Mouse (Mus musculus) WW6 (cell line): ENCODE data around the gene Txnrd2.

Experiments
- DNase-seq: peaks from one replicate; pipeline ENCODE4 v3.0.0-alpha.2; 2013; ENCODE audit warnings: low read depth, low spot score

The Txnrd2 gene

GRCm38 (mm10) chr16:18451486-18452181 lies 25.4 kb downstream of the Txnrd2 start:
- no peak for DNase-seq

- DNase-seq, result no peak
These were observed 26.2 kb downstream of the Txnrd2 start for GRCm38 (mm10) chr16:18452361-18452862.

DNA sequence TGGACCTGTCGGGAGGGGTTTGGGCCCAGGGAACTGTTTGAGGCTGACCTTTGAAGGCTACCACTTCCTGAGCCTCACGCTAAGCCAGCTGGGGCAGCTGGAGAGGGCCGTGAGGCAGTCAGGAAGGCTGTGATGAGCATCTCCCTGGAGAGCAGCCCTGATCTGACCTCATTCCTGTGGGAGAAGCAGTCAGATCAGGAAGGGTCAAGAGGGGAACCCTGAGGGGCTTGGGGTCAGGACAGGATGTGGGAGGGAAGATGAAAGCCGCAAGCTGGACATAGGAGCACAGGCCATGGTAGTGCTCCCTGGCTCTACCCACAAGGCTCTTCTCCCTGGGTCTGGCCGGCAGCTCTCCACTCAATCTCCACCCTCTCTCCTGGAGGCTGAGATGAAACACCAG lies 27.7 kb downstream of the Txnrd2 start:
- no peak for DNase-seq

DNA sequence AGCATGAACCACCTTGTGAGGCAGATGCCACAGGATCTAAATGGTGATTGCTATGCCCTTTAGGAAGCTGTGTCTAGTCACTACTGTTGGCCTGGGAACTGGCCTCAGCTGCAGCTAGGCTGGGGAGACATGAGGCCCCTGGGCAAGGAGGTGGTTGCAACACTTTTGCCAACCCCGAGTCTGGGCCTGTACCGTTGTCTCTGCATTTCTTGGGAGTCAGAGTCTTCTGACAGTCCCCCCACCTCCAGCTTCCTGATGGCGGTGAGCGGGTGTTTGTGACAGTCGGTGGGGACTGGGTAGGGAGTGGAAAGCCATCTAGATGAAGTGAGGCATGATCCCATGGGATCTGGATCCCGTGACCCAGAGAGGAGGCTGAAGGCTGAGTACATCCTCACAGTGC lies 29.2 kb downstream of the Txnrd2 start:
- DNase-seq, result no peak

GRCm38 (mm10) chr16:18458661-18459060 lies 32.5 kb downstream of the Txnrd2 start:
- DNase-seq, result no peak

- DNase-seq, result no peak
These were observed 33.3 kb downstream of the Txnrd2 start for GRCm38 (mm10) chr16:18459335-18459954.

DNA sequence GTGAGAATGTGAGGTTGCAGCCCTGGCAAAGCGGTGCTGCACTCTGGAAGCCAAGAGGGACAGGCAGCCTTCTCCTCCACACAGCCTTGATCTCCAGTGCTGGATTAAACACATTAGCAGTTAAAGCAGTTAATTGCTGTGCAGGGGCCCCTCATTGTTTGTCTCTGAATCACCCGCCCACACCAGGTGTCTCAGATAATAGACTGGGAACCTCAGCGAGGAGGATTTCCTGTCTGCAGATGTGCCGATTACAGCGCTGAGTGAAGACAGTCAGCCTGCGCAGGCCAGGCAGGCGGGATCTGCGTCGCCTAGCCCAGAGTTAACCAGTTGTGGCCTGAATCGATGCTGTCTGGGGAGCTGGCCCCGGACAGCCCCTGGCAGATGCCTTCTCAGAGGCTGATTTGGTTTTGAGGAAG lies 33.8 kb downstream of the Txnrd2 start:
- DNase-seq, result peak; percentile 78

DNA sequence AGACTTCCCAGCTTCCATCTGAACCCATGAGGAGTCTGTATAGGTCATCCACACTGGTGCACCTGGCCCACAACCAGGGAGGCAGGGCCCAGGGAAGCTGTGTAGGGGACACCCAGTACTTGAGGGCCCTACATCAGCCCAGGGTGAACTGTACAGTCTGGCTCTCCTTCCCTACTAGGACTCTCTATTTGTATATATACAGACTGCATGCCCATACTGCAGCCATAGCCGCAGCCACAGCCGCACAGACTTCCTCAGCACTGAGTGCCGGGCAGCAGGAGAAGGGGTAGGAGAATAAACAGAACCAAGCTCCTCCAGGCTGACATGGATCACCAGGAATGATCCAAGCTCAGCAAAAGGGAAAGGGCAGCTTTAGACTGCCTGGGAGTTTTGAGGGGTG lies 34.6 kb downstream of the Txnrd2 start:
- DNase-seq, result no peak

DNA sequence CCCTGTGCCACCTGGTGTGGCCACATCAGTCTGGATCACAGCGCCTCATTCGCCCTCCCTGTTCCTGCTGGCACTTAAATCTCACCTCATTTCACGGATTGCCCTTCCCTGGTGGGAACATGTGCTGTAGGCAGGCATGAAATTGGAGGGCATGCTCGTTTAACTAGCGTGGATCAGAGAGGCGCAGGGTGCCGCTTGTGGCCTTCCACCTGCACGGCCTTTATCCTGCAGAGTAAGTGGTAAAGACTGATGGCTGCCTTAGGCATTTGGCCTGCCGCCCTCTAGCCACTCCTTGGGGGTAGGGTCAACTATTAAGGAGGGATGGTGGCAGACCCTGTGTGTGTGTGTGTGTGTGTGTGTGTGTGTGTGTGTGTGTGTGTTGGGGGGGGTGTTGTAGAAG lies 35.8 kb downstream of the Txnrd2 start:
- no peak for DNase-seq

DNA sequence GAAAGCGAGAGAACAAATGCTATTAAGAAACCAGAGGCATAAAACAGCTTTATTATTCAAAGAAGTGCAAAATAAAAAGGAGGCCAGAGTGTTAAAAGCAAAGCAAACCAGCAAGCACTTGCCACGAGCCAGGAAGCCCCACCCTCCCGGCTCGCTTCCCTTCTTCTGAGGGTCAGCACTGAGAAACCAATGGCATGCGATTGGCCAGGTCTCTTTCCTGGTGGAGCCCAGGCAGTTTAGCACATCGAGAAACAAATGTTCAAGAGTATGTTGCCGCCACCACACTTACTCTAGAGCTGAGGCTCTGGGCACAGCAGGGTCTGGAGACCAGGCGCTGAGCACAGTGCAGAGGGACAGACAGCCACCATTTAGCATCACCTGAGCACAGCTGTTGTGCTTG lies 36.4 kb downstream of the Txnrd2 start:
- no peak for DNase-seq

DNA sequence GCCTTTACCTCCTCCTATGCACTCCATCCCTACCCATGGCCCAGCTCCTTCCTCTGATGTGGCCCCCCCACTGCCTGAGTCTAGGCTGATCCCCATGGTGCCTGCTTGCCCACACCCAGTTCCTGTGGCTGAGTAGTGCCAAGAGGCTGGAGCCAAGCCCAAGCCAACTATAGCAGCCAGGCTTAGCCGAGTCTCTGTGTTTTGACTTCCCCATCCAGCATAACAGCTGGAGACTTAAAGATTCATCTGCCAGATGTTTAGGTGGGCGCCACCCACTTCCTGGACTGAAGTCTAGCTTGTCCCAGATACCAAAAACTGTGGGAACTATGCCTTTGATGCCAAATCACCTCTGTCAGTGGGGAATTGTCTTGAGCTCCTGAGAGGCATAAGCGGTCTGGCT lies 38.1 kb downstream of the Txnrd2 start:
- no peak for DNase-seq

DNA sequence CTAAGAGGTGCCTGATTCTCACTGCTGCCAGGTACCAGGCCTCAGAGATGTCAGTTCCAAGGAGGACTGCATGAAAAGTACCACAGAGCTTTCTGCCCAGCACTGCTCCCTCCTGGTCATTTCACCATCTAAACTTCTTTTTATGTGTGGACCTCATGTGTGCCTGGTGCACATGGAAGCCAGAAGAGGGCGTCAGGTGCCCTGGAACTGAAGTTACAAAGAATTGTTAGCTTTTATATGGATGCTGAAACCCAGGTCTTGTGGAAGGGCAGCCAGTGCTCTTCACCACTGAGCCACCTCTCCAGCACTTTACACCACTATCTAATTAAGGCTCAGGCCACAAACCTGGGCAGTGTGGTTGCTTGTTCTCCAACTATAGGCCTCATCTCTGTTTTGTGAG lies 44.6 kb downstream of the Txnrd2 start:
- no peak for DNase-seq

GRCm38 (mm10) chr16:18471381-18471955 lies 45.3 kb downstream of the Txnrd2 start:
- DNase-seq, result no peak

DNA sequence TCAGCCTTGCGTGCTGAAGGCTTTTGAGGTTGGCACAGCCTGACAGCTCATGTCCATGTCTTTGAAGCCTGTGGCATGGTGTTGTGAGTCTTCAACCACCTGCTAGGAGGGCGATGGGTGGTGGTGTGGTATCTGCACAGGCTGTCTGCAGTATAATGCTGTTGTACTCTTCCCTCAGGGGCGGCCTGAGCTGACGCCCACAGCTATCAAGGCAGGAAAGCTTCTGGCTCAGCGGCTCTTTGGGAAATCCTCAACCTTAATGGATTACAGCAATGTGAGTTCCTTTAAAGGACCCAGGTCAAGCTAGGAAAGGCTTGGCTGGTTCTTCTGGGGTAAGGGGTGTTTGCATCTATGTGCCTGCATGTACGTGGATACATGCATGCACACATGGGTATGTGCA lies 45.8 kb downstream of the Txnrd2 start:
- DNase-seq, result no peak

DNA sequence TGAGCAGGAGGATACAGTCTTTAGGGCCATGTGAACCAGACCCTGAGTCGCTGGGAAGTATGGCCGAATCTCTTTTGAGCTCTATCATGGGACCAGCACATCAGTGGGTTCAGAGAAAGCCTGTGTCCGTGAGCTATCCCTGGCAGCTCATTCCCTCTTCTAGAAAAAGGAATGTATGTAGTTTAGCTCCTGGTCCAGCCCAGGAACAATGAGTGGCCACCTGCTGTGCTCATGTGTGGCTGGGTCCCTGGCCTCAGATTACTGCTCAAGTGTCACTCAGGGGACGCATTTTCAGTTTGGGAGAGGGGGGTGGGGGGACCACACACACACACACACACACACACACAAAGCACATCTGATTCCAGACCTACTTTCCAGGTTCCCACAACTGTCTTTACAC lies 46.2 kb downstream of the Txnrd2 start:
- no peak for DNase-seq

DNA sequence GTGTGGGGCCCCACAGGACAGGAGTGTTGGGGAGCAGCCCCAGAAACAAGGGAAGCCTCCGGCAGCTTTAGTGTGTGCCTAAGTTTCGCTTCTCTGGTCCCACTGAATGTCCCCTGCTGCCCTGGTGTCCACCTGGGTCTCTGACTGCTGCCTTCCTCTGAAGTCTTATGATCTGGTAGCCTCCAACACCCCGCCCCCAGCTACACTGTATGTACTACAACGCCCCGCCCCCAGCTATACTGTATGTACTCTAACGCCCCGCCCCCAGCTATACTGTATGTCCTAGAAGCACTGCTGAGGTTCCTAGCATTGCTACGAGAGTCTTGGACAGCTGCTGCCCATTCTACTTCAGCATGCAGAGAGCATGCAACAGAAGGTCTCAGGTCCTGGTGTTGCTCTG lies 46.8 kb downstream of the Txnrd2 start:
- DNase-seq, result no peak

- no peak for DNase-seq
These were observed 47.8 kb downstream of the Txnrd2 start for GRCm38 (mm10) chr16:18474021-18474420.

- DNase-seq, result no peak
These were observed 51.8 kb downstream of the Txnrd2 start for GRCm38 (mm10) chr16:18477996-18478395.

GRCm38 (mm10) chr16:18479667-18480066 lies 53.5 kb downstream of the Txnrd2 start:
- no peak for DNase-seq

GRCm38 (mm10) chr16:18480933-18481485 lies 54.8 kb downstream of the Txnrd2 start:
- no peak for DNase-seq

DNA sequence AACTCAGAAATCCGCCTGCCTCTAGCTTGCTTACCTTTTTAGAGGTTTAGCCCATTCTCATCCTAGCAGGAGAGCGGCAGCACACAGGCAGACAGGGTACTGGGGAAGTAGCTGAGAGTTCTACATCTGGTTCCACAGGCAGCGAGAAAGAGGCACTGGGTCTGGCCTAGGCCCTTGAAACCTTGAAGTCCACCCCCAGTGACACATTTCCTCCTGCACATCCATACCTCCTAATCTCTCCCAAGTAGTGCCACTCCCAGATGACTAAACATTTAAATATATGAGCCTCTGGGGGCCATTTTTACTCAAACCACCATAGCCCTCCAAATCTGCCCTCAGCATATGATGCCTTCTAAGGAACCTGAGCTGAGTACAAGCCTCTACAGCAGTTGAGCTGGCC lies 56.2 kb downstream of the Txnrd2 start:
- no peak for DNase-seq

DNA sequence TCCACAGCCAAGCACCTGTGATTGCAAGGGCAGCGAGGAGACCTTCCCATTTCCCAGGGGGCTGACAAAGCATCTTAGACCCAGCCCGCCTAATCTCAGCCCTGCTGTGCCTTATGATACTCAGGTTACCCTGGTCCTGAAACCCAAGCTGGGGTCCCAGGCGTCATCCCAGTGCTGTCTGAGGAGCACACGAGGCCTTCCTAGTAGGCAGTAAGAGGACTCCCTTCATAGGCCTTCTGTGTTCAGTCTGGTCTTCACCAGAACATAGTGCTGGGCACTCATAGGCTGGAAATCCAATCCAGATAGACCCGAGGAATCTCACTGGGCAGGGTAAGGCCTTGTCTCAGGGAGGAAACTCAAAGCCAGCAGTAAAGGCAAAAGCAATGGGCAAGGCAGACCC lies 57.7 kb downstream of the Txnrd2 start:
- DNase-seq, result no peak

DNA sequence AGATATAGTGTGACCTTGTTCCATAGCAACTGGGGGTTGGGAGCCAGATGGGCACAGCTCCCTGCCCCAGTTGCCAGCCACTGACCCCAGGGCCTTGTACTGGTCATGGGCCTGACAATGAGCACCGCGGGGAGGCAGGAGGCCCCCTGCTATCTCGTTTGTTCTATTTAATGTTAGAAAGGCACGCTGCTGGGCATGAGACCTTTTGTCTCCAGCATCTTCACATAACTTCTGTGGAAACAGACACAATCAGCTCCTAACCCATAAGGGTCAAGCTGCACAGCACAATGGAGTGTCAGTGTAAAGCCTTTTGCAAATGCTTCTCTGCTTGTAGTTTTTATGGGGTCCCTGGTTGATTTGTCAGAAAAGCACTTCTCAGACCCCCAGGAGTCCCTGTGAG lies 58.2 kb downstream of the Txnrd2 start:
- no peak for DNase-seq
